Mouse (Mus musculus) bone marrow, adult 2 months (tissue): ENCODE results near the gene Rhox4e.
"Not testable (repeated sequence)": the region's sequence is repeated elsewhere in the genome, so short reads cannot be mapped to it uniquely, and the experiment has no call there.

Experiments used
- CTCF ChIP-seq: fragments of 200-500 bp; IDR thresholded peaks from 2 replicates; pipeline ENCODE4 v1.5.1; 2011; ENCODE audit warnings: low read length, control low read depth; ENCODE audit not compliant: control insufficient read depth, insufficient read depth
- POLR2A ChIP-seq: fragments of 200-500 bp; IDR thresholded peaks from 2 replicates; pipeline ENCODE4 v1.6.1; 2011; ENCODE audit warnings: low read depth, mild to moderate bottlenecking, control low read depth, low read length, borderline replicate concordance; ENCODE audit not compliant: control insufficient read depth

GRCm38 (mm10) chrX:37557112-37557511, at the start of gene Rhox4e:
- not testable (repeated sequence) for TF ChIP-seq POLR2A, CTCF
